Mouse (Mus musculus) adrenal gland, adult 2 months (tissue): ENCODE measurements around the gene Ppp1r8. TPM values are rescaled to one million over a fixed set of nuclear protein-coding genes. Genes with fewer than 3 reads are reported as not detected.
"Not testable (repeated sequence)": the region's sequence is repeated elsewhere in the genome, so short reads cannot be mapped to it uniquely, and the experiment has no call there.

Source experiments
- DNase-seq: peaks from one replicate; pipeline ENCODE4 v3.0.0; 2021
- polyA plus RNA-seq: library from polyadenylated mRNA; depleted of rRNA; stranded (reverse); fragments of >200 nt; gene quantifications from 2 replicates; pipeline ENCODE4 v1.2.3, GENCODE M21; 2012
- total RNA-seq, 2 experiments: library from RNA; stranded (reverse); gene quantifications; 2 replicates each; pipeline ENCODE4 v1.2.3; 2021

Ppp1r8 gene
- total and polyA plus RNA-seq, 3 experiments: 29.4 to 52.4 (median 41.1) TPM

DNA sequence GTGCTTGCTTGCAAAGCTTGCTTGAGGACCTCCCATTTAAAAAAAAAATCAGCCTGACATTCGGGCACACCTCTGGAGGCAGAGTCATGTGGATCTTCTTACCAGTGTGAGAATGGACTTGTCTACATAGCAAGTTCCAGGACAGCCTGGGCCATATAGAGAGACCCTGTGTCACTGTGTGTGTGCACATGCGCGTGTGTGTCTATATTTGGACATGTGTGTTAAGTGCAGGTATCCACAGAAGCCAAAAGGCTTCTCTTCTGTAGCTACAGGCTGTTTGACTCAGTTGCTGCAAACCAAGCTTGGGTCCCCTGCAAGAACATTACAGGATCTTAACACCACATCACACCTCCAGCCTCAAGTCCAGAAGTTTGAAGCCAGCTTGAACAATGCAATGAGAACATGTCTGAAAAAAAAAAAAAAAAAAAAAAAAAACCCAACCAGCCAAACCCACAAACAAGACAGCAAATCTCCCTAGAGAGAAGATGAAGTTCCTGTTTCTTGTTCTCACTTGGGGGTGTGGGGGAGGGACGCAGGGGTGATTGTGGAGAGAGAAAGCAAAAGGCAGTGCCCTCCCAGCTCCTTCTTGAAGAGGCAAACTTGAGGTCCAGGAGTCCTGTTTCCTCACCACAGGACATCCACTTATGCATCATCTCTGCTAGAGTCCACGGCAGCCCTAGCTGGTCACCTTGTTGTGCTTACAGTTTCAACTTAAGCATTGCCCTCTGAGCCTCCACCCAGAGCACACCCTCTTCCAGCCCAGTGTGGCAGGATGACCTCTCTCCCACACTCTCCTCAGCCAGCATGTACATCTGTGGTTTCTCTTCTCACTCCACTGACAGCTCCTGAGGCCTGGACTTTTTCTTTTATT lies 35.0 kb downstream of the Ppp1r8 start:
- no peak for DNase-seq

DNA sequence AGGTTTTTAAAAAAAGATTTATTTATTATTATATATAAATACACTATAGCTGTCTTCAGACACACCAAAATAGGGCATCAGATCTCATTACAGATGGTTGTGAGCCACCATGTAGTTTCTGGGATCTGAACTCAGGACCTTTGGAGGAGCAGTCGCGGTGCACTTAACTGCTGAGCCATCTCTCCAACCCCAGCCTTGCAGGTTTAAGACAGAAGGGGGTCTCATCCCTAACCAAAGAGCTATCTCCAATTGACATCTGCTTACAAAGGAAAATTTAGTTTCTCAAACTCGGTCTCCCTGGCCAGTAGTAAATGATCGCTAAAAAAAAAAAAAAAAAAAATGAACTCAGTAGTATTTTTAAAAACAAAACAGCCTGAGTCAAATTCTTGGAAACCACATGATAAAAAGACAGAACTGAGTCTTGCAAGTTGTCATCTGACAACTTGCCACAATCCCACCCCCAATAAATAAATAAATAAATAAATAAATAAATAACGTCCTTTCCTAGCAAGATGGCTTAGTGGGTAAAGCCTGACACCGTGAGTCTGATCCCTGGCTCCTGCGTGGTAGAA lies 36.3 kb downstream of the Ppp1r8 start:
- DNase-seq: no peak

DNA sequence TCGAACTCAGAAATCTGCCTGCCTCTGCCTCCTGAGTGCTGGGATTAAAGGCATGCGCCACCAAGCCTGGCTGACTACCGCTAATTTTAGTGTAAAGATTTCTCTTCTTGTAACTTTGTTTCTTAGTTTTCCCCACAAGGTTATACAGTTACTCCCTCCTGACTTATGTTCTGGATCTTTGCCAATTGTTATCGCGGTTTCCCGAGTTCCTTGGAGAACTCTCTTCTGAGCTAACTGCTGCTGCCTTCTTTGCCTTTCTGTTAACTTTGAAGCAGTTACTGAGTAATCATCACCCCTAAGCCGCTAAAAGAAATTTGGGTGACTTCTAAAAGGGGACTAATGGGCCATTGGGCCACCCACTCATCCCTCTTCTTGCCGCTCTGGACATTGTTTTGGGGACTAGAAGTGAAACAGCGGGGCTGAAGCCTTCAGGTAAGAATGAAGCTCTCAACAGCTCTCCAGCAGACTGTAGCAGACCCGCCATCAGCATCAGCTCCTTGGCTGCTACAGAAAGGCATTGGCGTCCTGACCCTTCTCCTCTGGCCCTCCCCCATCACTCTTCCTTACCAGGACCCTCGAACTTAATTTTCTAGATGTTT lies 37.3 kb downstream of the Ppp1r8 start:
- DNase-seq: no peak

DNA sequence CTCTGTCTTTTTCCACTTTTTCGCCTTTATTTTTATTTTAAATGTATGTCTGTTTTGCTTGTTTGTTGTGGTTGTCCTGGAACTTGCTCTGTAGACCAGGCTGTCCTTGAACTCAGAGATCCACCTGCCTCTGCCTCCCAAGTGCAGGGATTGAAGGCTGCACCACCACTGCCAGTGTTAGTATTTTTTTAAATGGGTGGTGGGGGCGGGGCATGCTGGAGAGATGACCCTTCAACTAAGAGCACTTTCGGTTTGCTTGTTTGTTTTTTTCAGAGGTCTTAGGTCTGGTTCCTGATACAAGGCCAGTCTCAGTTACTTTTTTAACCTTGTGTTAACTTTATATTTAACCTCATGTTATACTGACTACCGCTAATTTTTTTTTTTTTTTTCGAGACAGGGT lies 37.8 kb downstream of the Ppp1r8 start:
- no peak for DNase-seq

DNA sequence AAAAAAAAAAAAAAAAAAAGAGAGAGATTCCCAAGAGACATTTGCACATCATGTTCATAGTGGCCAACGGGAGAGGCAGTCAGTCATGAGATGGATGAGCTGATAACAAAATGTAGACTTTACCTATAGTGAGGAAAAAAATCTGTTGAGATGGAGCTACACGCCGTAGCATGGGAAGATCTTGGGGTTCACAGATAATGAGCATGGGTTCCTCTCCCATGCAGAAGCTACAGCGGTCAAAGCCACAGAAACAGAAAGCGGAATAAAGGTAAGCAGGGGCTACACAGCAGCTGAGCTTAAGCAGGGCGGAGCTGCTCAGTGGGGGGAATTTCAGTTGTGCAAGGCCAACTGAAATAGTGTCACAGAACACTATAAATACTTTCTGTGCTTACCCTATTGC lies 38.6 kb downstream of the Ppp1r8 start:
- DNase-seq: no peak

DNA sequence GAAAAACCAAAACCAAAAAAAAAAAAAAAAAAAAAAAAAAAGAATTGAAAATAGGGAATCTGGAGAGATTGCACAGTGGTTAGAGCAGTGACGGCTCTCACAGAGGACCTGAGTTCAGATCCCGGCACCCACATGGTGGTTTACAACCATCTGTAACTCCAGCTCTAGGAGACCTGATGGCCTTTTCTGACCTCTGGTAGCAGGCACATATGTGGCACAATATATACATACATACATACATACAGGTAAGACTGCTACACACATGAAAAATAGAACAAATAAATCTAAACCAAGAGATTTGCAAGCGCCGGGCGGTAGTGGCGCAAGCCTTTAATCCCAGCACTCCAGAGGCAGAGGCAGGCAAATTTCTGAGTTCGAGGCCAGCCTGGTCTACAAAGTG lies 39.1 kb downstream of the Ppp1r8 start:
- no peak for DNase-seq

DNA sequence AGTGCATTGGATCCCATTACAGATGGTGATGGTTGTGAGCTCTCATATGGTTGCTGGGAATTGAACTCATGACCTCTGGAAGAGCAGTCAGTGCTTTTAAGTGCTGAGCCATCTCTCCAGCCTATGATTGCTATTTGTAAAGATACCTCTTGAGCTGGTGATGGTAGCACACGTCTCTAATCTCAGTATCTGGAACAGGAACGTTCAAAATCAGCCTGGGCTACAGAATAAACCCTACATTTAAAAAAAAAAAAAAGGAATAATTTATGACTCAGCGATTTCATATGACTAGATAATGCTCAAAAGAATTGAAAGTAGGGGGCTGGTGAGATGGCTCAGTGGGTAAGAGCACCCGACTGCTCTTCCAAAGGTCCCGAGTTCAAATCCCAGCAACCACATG lies 39.8 kb downstream of the Ppp1r8 start:
- DNase-seq: no peak

DNA sequence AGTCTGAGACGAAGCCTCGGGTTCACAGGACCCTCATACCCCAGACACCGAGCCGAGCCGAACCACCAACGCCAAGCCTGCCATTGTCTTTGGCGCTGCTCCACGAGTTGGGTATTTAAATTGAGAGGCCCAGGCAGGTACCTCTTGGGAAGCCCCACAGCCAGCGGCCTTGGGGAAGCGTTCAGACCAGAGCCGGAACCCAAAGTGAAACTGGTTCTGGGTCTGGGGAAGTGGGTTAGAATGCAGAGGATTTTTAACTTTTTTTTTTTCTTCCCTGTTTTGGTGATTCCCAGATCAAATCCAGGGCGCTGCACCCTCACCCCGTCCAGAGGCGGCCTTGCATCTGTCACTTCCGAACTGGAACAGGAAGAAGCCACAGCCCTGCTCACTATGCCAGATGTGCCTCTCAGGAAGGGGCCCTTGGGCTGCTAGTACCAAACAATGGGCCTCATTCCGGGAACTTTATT lies 40.8 kb downstream of the Ppp1r8 start:
- DNase-seq: no peak

DNA sequence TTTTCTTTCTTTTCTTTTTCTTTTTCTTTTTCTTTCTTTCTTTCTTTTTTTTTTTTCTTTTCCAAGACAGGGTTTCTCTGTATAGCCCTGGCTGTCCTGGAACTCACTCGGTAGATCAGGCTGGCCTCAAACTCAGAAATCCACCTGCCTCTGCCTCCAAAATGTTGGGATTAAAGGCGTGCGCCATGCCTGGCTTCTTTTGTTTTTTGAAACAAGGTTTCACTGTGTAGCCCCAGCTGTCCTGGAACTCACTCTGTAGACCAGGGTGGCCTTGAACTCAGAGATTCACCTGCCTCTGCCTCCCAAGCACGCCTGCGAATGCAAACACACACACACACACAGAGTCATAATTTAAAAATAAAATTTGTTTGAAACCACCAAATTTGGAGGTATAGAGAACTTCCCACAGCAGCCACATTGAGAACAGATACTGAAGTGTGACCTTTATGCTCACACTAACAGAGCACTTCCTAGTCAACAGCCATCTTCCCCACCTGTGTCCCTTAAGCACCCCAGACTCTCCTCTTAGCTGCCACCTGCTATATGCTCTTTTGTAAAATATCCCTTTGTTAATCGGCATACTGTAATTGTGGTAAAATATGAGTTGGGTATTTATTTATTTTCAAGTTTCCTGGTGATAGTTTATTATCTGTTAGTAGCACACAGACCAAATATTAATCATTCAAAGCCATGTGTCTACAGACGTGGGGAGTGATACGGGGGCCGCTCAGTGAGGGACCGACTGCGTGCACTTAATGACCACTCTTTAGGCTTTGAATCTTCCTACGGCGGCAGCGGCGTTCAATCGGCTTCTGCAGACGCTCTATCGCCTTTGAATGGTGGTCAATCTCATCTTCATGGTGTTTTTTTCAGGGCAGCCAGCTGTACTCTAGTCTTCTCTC lies 41.5 kb downstream of the Ppp1r8 start:
- DNase-seq: no peak

DNA sequence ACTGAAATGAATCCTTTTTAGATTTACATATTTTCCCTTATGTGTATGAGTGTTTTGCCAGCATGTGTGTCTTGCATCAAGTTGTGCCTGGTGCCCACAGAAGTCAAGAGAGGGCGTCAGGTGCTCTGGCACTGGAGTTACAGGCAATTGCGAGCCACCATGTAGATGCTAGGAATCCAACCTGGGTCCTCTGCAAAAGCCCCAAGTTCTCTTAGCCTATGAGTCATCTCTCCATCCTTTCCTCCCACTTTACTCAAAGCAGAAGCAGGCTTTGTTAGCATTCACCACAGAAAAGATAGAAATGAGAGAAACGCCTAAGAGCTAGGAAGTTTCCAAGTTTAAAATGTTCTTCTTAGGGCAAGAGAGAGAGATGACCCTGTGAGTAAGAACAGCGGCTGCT lies 43.1 kb downstream of the Ppp1r8 start:
- DNase-seq: no peak

DNA sequence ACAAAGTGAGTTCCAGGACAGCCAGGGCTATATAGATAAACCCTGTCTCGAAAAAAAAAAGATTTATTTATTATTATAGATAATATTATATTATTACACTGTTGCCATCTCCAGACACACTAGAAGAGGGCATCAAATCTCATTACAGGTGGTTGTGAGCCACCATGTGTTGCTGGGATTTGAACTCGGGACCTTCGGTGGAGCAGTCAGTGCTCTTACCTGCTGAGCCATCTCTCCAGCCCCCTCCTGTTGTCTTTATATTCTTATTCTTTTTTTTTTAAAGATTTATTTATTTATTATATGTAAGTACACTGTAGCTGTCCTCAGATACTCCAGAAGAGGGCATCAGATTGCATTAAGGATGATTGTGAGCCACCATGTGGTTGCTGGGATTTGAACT lies 44.3 kb downstream of the Ppp1r8 start:
- DNase-seq: not testable (repeated sequence)

DNA sequence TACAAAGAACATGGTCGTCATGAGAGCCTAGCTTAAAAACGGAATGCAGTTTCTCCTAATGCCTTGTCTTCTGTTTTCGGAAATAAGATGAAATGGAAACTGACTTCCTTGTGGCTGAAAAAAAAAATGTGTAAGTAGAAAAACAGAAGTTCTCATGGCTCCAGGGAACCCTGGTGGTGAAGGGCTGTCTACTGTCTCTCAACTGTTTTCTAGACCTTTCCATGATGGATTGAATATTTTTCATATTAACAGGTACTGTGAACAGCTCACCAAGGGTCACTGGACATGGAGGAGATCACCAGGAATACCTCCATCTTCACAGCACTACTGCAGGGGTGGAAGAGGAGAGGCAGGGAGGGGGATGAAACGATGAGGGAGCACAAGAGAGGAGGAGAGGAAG lies 44.9 kb downstream of the Ppp1r8 start:
- no peak for DNase-seq

DNA sequence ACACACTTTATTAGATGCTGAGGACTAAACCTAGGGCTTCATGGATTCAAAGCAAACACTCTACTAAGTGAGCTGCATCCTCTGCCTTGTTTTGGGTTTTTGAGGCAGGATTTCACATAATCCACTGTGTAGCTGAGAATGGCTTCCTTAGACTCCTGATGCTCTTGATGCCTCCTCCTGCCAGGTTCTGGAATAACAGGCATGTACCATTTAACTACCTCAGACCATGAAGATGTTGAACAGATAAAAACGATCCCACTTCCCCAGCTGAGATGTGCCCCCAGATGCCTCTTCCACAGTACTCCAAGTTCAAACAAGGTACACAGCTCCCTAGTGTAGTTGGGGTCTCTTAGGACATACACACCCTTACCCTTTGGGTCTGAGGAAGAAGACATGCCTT lies 45.5 kb downstream of the Ppp1r8 start:
- no peak for DNase-seq

DNA sequence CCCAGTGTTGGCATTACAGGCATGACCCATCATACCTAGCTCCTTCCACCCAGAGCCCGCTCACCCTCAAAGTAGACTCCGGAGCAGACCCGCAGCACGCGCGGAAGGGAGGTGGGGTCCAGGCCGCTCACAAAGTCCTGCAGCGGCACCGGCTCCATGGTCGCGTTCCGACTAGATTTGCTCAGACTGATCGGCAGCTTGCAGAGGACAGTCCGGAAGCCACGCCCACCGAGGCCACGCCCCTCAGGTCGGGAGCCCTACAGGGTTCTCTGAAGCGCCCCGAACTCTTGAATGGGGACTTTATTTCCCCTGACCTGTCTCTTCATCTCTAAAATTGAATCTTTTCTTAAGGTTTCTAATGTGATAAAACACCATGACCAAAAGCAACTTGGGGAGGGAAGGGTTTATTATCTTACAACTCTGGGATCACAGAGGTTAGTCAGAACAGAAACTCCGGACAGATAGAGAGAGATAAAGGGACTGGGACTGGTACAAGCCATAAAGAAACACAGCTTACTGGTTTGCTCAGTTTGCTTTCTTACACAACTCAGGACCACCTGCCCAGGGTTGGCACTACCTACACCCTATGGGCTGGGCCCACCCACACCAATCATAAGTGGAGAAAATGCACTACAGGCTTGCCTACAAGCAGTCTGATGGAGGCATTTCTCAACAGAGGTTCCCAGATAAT lies 46.6 kb downstream of the Ppp1r8 start, which contains the start of gene Themis2:
TSS of gene Themis2 (minus strand) at position 192 of the 691 bp plus-strand sequence.
- DNase-seq: peak; percentile 87

DNA sequence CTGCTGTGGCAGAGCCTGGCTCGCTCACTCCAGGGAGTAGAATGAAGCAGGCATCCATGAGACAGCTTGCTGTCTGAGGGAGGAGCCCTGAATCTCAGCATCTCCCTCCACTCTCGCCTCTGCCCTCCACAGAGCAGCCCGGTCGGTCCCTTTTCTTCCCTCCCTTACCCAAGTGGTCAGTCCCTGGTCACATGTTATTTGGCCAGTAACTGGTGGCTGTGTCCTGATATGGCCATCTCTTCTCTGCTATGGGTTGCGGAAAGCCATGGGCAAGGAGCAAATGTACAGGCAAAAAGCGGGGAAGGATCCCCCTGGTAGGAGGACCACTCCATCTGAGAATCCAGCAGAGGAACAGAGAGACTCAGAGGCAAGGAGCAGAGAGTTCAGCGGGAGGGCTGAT lies 47.8 kb downstream of the Ppp1r8 start:
- DNase-seq: no peak

DNA sequence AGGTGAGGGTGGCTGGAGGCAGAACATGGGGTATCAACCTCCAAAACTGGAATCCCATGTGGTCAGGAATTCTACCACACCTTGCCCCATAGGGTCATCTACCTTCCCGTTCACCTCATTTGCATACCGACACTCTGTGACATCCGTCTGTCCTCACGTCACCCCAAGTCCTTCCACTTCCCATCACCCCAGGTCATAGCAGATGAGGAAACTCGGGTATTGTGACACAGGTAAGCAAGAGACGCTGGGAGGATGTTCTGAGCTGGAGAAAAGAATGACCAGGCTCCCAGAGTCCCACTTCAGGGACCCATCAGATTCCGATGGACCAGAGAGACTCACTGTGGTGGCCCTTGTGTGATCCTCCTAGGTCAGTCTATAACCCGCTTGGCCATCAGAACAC lies 48.2 kb downstream of the Ppp1r8 start:
- no peak for DNase-seq

DNA sequence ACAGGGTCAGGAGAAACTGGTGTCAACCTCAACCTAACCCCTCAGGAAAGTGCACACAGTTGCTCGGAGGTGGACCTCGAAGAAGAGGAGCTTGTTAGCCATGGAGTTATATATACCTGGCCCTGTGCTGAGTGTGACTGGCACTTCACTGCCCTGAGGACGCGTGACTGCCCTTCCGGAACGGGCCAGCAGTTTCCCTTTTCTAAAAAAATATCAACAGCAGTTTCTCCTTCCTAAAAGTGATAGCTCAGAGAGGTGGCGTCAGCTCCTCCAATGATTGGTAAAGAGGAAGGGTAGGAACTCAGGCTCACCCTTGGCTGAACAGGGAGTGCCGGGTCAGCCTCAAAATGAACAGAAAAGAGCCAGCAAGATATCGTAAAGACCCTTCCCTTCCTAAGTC lies 48.9 kb downstream of the Ppp1r8 start:
- no peak for DNase-seq

DNA sequence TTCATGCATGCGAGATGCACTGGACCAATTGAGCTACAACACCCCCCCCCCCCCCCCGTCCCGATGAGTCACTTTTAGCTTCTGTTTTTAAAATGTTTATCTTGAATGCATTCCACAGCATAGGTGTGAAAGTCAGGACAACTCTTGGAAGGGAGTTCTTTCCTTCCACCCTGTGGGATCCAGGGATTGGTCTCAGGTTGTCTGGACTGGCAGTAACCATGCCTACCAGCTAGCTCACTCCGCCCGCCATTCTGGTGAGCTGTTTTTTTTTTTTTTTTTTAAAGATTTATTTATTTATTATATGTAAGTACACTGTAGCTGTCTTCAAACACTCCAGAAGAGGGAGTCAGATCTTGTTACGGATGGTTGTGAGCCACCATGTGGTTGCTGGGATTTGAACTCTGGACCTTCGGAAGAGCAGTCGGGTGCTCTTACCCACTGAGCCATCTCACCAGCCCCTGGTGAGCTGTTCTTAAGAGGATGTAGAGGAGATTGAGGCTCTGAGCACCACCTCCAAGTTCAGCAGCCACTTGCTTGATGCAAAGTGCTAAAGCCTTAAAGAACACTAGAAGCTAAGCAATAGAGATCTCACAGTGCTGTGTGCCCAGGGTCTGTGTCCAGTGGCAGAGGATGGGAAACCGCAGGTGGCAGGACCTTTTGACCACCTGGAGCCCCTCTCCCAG lies 49.5 kb downstream of the Ppp1r8 start:
- DNase-seq: not testable (repeated sequence)

DNA sequence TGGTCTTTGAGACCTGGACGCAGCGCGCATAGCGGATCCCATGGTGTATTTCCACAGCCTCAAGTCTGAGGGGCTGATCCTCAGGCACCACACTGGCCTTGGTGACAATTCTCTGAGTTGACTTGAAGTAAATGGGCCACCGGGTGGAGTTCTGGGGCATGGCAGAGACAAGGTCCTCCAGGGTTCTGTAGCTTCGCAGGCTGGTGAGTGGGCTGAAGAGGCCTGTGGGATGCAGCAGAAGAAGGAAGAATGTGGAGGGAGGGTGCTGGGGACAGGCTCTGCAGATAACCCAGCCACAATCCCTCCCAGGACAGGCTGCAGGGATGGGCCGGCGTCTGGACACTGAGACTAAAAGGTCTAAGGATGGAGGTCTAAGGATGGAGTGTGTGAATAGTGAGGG lies 53.2 kb downstream of the Ppp1r8 start:
- no peak for DNase-seq

DNA sequence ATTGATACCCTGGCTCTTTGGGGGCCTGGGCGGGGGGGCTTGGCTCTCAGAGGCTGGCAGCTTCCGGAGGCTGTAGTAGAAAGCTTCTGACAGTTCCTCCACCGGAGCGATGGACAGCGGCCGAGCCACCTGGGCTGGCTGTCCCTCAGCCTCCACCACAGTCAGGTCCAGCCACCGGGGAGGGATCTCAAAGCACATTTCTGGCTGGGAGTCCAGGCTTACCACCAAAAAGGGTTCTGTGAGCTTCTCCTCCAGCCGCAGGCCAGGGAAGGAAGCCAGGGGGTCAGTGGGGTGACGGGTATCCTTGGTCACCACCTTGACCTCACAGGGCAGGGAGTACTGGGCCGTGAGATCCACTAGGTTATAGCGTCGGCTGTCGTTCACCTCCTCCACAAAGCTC lies 57.7 kb downstream of the Ppp1r8 start:
- DNase-seq: no peak

DNA sequence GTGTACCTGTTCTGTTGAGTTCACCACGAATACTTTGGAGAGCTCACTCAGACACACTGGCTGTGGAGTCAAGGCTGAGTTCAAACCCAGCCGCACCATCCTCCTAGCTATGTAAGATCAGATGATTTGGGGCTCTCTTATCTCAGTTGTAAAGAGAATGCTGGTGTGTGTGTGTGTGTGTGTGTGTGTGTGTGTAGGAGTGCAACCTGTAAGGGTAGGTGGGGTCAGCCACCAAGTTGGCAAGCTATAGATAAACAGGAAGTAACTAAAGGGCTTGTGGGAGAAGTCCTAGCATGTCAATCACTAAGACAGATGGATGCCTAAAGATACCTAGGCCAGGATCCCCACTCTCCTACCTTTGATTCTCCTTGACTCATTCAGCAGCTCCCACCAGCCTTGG lies 59.2 kb downstream of the Ppp1r8 start:
- no peak for DNase-seq
